Comparison of ENCODE assay signal across 8 mouse cellular contexts in the genomic region with DNA sequence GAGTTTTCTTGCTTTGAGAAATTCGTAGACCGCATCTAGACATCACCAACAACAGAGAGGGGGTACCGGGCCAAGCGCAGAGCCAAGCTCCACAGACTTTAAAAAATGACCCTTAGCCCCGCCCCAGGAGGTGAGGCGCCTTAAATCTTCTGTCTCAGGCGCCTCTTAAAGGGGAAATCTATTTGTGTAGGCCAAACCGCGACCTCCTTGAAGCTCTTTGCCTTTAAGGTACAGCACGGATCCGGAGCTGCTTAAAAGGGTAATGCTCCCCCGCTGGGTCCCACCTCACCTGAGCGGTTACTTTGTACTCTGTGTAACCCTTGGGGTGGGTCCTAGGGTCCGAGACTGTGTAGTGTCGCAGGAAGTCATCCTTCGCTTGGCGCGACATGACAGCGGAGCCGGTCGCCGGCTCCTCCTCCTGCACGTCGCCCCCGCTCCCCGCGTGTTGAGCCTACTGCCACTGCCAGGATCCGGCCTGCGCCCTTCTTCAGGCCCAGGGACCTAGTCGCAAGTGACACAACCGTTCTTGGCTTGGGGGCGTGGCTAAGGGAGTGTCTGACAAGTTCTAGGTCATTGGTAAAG. TPM values are rescaled to one million over a fixed set of nuclear protein-coding genes. Genes with fewer than 3 reads are reported as not detected.
DNase-seq lines count a peak whose midpoint lies in the region; ATAC-seq lines count a peak whose summit lies in the region.

A gene (minus strand): TSS at position 545 of the 582 bp plus-strand sequence.

- peak; percentile 96 for ATAC-seq in inflammation-experienced regulatory T-cells, adult 6 months
- ATAC-seq in megakaryocyte-erythroid progenitor cell, adult 5-6 weeks (replicated peaks; ENCODE audit: low FRiP score, low TSS enrichment, poor library complexity, severe bottlenecking) = peak; percentile 92

- DNase-seq in adrenal gland, adult (ENCODE audit: inconsistent age in 2 of 2, low spot score in 1 of 2) = peak; percentile 97 to 99
- DNase-seq in embryo, embryonic 10.5 days (ENCODE audit: low spot score) = peak; percentile 96
- peak; percentile 96 for DNase-seq in gastrocnemius, postnatal 14 days
- peak; percentile 93 to 98 for DNase-seq in left cerebral cortex, postnatal 10 days (ENCODE audit: extremely low spot score in 1 of 2, low spot score in 2 of 2)
- DNase-seq in right cerebral cortex, postnatal 25 days = peak; percentile 93
- DNase-seq in urinary bladder, postnatal 4 days (ENCODE audit: low spot score in 2 of 2) = peak; percentile 90 to 92

- intact Hi-C loops in gastrocnemius, postnatal 14 days (cut with DNase I; ENCODE audit: low total_unique reads) = loop anchor here (10.0 kb wide), 1 partner anchor 163 kb away; a partner anchor contains a TSS
- intact Hi-C loops in left cerebral cortex, postnatal 10 days (cut with DNase I) = no loop called here

RNA-seq across cellular contexts. Expression of the gene that starts here (rescaled TPM):
- 10 to 100 TPM in 1 of 2 experiments, 1 to 10 TPM in 1; 8.2 to 11.9 TPM for total RNA-seq in gastrocnemius, postnatal 14 days (2021)
- polyA plus RNA-seq in inflammation-experienced regulatory T-cells, adult 6 months (2017; shearing (Covaris generic)) = 10 to 100 TPM; 17.2 to 21.8 (median 20.4) TPM
- 10 to 100 TPM; 39.1 to 41.3 TPM for total RNA-seq in left cerebral cortex, postnatal 10 days (2021)
- total RNA-seq in megakaryocyte-erythroid progenitor cell, adult 5-6 weeks (2014; fragmentation: Nextera tagmentation) = 15.2 and 24.6 TPM in 2 replicates
- 7.0 and 13.2 TPM in 2 replicates for total RNA-seq in megakaryocyte-erythroid progenitor cell, adult 5-6 weeks (2017)

Comparison
In these comparisons a context has a peak if more than half of its experiments do, and no peak if none do; other contexts are left out.
1. Peak in every context shown above with its lines: DNase-seq and ATAC-seq.